Mouse (Mus musculus): ENCODE measurements around the gene Clta.

Clta gene

GRCm38 (mm10) chr4:44072873-44073441 lies 68.7 kb downstream of the Clta start:
- no peak for DNase-seq (ENCODE audit: low read depth)

GRCm38 (mm10) chr4:44073799-44074198 lies 69.5 kb downstream of the Clta start:
- no peak for DNase-seq (ENCODE audit: low read depth)

GRCm38 (mm10) chr4:44074422-44074821 lies 70.2 kb downstream of the Clta start:
- DNase-seq (ENCODE audit: low read depth) = no peak

GRCm38 (mm10) chr4:44078358-44078933 lies 74.2 kb downstream of the Clta start:
- DNase-seq (ENCODE audit: low read depth) = no peak
